Mouse (Mus musculus): ENCODE data around the gene Col15a1. TPM values are rescaled to one million over a fixed set of nuclear protein-coding genes. Genes with fewer than 3 reads are reported as not detected.

The Col15a1 gene
- 29.3 and 39.7 TPM in 2 replicates for polyA plus RNA-seq (2015; fragmentation: Nextera tagmentation; extraction: Ambion mirVana)

GRCm38 (mm10) chr4:47207969-47208420 lies at the start of gene Col15a1:
Col15a1 (plus strand) TSS chr4:47208161.

GRCm38 (mm10) chr4:47352803-47353388 lies 144.9 kb downstream of the Col15a1 start, which contains the start of gene Tgfbr1:
Tgfbr1 (plus strand) TSS chr4:47353222.

Other genes starting within 250 kb of the Col15a1 start
- 0.04 and 0.09 TPM in 2 replicates for gene Gabbr2, start 216.3 kb upstream of the Col15a1 start, polyA plus RNA-seq (2015; fragmentation: Nextera tagmentation; extraction: Ambion mirVana)
- 1.7 and 1.9 TPM in 2 replicates for gene Anks6, start 150.7 kb upstream of the Col15a1 start, polyA plus RNA-seq (2015; fragmentation: Nextera tagmentation; extraction: Ambion mirVana)
- gene Galnt12, start 116.3 kb upstream of the Col15a1 start, polyA plus RNA-seq (2015; fragmentation: Nextera tagmentation; extraction: Ambion mirVana), result 1.0 and 1.5 TPM in 2 replicates
- gene Tgfbr1, start 145.1 kb downstream of the Col15a1 start, polyA plus RNA-seq (2015; fragmentation: Nextera tagmentation; extraction: Ambion mirVana), result 11.9 and 14.2 TPM in 2 replicates